Mouse (Mus musculus) spleen, adult 2 months (tissue): Measurements from ENCODE around the gene Slc2a10.

ENCODE experiments used
- CTCF ChIP-seq: fragments of 200-500 bp; IDR thresholded peaks from 2 replicates; pipeline ENCODE4 v1.5.1; 2011; ENCODE audit warnings: mild to moderate bottlenecking, inconsistent platforms; ENCODE audit not compliant: insufficient read depth, insufficient read length, insufficient replicate concordance; ENCODE audit errors: extremely low read depth
- POLR2A ChIP-seq: fragments of 200-500 bp; IDR thresholded peaks from 2 replicates; pipeline ENCODE4 v1.6.1; 2011; ENCODE audit warnings: low read depth, low read length, inconsistent platforms

GRCm38 (mm10) chr2:165486401-165486800 is 17.2 kb upstream of the Slc2a10 start:
- no peak for TF ChIP-seq CTCF
- no peak for TF ChIP-seq POLR2A
